Mouse (Mus musculus) heart, embryonic 14.5 days (tissue): ENCODE results near the gene Arhgap18. TPM values are rescaled to one million over a fixed set of nuclear protein-coding genes. Genes with fewer than 3 reads are reported as not detected.

ENCODE experiments used
- ATAC-seq: fragments of 200-750 bp; cut with Nextera tagmentation; 2 replicates; pipeline ENCODE4 v1.8.0; 2017; ENCODE audit warnings: low read depth, moderate TSS enrichment; ENCODE audit not compliant: insufficient number of reproducible peaks, insufficient read depth, low FRiP score
- H3K27ac ChIP-seq, 2 experiments: fragments of 200-500 bp in 1 of 2; fragments of 300-500 bp in 1 of 2; sonication (generic) in 1 of 2; replicated peaks in 1 of 2; 2 replicates each; pipeline ENCODE4 v1.5.1; 2012 to 2014; ENCODE audit warnings: low read depth in 2 of 2, low read length in 2 of 2, control low read depth in 1 of 2, mild to moderate bottlenecking in 1 of 2, mixed read lengths in 1 of 2; ENCODE audit not compliant: control insufficient read depth in 1 of 2, insufficient read depth in 1 of 2
- H3K27me3 ChIP-seq: fragments of 300-500 bp; sonication (generic); 2 replicates; pipeline ENCODE4 v1.6.1; 2014; ENCODE audit warnings: mild to moderate bottlenecking, low read length, control low read depth; ENCODE audit not compliant: control insufficient read depth, insufficient read depth
- H3K36me3 ChIP-seq: fragments of 300-500 bp; sonication (generic); 2 replicates; pipeline ENCODE4 v1.6.1; 2014; ENCODE audit warnings: mild to moderate bottlenecking, control low read depth, low read length, mixed read lengths; ENCODE audit not compliant: control insufficient read depth, insufficient read depth
- H3K4me1 ChIP-seq, 2 experiments: fragments of 200-500 bp in 1 of 2; fragments of 300-500 bp in 1 of 2; sonication (generic) in 1 of 2; 2 replicates each; pipeline ENCODE4 v1.6.1; 2012 to 2014; ENCODE audit warnings: low read length in 2 of 2, control low read depth in 1 of 2, mixed read lengths in 1 of 2; ENCODE audit not compliant: control insufficient read depth in 2 of 2, insufficient read depth in 2 of 2
- H3K4me2 ChIP-seq: fragments of 300-500 bp; sonication (generic); 2 replicates; pipeline ENCODE4 v1.6.1; 2014; ENCODE audit warnings: mild to moderate bottlenecking, low read length
- H3K4me3 ChIP-seq, 2 experiments: fragments of 200-500 bp in 1 of 2; fragments of 300-500 bp in 1 of 2; sonication (generic) in 1 of 2; 2 replicates each; pipeline ENCODE4 v1.5.1; 2012 to 2014; ENCODE audit warnings: low read length in 2 of 2, mild to moderate bottlenecking in 2 of 2, control low read depth in 1 of 2, low read depth in 1 of 2, moderate library complexity in 1 of 2; ENCODE audit not compliant: control insufficient read depth in 1 of 2, insufficient read depth in 1 of 2
- H3K9ac ChIP-seq: fragments of 300-500 bp; sonication (generic); 2 replicates; pipeline ENCODE4 v1.6.1; 2014; ENCODE audit warnings: mild to moderate bottlenecking, low read length
- H3K9me3 ChIP-seq: fragments of 300-500 bp; sonication (generic); 2 replicates; pipeline ENCODE4 v1.6.1; 2016; ENCODE audit warnings: low read length, control low read depth; ENCODE audit not compliant: control insufficient read depth
- WGBS: fragments of 180-500 bp; shearing (Covaris S2); extraction: QIAGEN DNeasy Blood & Tissue Kit; methylation state at CpG from one replicate; pipeline ENCODE4 v1.1.7; 2014; 5-methylcytosine and 5-hydroxymethylcytosine counted together
- polyA plus RNA-seq: library from polyadenylated mRNA; unstranded; fragments of >200 nt; fragmentation: Nextera tagmentation; extraction: Ambion mirVana; gene quantifications from 2 replicates; pipeline ENCODE4 v1.2.1, GENCODE M21; 2014

Gene Arhgap18
- polyA plus RNA-seq: 44.3 and 44.9 TPM in 2 replicates

DNA sequence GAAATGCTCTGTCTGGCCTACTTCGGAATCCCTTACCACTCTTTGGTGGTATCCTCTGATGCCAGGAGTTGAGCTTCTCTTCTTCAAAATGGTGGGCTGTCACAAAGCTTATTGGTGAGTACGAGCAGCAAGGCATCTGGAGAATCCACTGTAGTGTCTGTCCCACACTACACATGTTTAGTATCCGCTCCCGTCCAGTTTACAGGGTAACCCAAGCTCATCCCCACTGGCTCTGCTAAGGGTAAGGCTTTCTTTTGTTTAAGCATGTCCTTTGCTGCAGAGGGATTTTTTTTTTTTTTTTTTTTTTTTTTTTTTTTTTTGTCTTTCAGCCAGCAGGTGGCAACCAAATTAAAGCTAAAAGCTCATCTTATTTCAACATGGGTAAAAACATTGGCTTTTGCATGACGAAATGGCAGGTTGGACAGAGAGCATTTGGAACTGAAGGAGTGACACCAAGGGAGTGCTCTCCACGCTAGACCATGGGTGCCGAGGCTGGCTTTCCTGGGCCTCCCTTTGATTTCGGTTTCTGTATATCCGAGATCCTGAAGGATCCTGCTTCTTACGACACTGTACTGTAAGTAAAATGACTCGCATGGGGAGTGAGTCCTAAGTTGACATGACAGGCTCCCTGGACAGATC, at the start of gene Arhgap18:
Arhgap18 (plus strand) TSS at position 493 of the 639 bp plus-strand sequence.
- no peaks in the 10 kb centered on the region for H3K9me3 ChIP-seq
- H3K9ac ChIP-seq: no peak within 1 kb of the TSS
- 76% methylated on average over 11 of the region's 11 CpGs for whole genome bisulfite sequencing
- H3K4me1 ChIP-seq: no peaks in the 10 kb centered on the region
- no peaks in the 10 kb centered on the region for H3K27me3 ChIP-seq
- H3K36me3 ChIP-seq: no peaks in the 10 kb centered on the region
- no peak within 1 kb of the TSS for H3K4me2 ChIP-seq
- no peak within 1 kb of the TSS for H3K27ac ChIP-seq
- no peak within 1 kb of the TSS for H3K4me3 ChIP-seq
- no peak for ATAC-seq

DNA sequence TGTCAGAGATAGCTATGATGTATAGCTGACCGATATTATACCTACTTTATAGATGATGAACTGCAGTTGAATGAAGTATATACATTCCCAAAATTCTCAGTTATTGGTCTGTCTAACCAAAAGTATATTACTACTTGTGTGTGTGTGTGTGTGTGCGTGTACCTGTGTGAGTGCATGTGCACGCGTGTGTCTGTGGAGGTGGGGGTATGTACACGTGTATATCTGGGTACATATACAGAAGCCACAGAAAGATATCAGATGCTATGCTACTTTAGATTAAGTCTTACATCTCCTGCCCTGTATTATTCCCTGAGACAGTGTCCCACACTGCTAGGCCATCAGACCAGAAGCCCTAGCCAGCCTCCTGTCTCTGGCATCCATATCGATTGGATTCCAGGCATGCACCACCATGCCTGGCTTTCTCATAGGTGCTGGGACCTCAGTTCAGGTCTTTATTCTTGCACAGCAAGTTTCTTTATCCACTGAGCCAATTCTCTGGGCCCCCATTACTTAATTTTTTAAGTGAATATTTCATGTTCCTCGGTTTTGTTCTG, 42.7 kb upstream of the Arhgap18 start:
- ATAC-seq: no peak
- Histone ChIP-seq H3K27me3 (no peaks in the 10 kb centered on the region), H3K9me3 (no peaks in the 10 kb centered on the region; the same call in 1 of the 2 replicates), H3K4me3 (no peak overlapping the region), H3K4me1 (no peaks in the 10 kb centered on the region), H3K9ac (no peak overlapping the region), H3K27ac (no peak overlapping the region), H3K4me2 (no peak overlapping the region), H3K36me3 (no peaks in the 10 kb centered on the region)
- 85% methylated on average over 7 of the region's 7 CpGs for WGBS

DNA sequence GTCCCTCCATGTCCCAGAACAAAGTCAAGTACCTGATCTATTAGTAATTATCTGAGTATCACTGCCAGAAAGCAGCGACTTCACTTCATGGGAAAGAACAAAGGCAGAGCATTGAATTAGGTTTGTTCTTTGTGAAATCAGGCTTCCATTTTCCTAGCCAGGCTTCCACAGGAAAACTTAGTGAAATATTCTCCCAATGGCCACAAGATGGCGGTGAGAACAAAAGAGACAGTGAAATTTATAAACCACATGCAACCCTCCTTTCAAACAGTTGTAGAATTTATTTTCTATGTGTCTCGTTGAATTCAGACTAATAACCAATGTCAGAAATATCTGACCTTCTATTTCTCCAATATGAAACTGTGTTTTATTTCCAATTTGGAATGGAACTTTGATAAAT, 42.2 kb upstream of the Arhgap18 start:
- Histone ChIP-seq H3K9ac (no peak overlapping the region), H3K36me3 (no peaks in the 10 kb centered on the region), H3K27ac (no peak overlapping the region), H3K4me2 (no peak overlapping the region), H3K9me3 (no peaks in the 10 kb centered on the region; the same call in 1 of the 2 replicates), H3K4me1 (no peaks in the 10 kb centered on the region), H3K4me3 (no peak overlapping the region), H3K27me3 (no peaks in the 10 kb centered on the region)
- 7% methylated on average over 3 of the region's 3 CpGs for WGBS
- no peak for ATAC-seq

DNA sequence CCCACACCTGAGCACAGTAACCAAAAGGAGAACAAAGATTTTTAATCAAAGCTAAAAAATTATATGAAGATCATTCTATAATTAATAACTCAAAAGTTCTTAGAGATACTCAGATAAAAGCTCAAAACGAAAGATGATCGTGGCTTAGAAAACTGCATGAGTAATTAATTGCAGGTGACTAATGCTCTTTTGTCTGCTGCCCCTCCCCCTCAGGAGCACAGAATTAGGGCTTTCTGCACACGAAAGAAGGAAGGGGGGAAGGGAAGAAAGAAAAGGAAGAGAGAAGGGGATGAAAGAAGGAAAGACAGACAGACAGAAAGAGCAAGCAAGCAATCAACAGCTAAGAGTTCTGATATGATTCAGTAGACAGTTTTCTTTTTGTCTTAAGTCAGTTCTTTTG, 39.2 kb upstream of the Arhgap18 start:
- no peak overlapping the region for H3K4me3 ChIP-seq
- 77% methylated on average over 3 of the region's 3 CpGs for WGBS
- H3K27ac ChIP-seq: no peak overlapping the region
- H3K9me3 ChIP-seq: no peaks in the 10 kb centered on the region
- no peaks in the 10 kb centered on the region for H3K36me3 ChIP-seq
- H3K27me3 ChIP-seq: no peaks in the 10 kb centered on the region
- ATAC-seq: no peak
- no peaks in the 10 kb centered on the region for H3K4me1 ChIP-seq
- H3K9ac ChIP-seq: no peak overlapping the region
- H3K4me2 ChIP-seq: no peak overlapping the region

DNA sequence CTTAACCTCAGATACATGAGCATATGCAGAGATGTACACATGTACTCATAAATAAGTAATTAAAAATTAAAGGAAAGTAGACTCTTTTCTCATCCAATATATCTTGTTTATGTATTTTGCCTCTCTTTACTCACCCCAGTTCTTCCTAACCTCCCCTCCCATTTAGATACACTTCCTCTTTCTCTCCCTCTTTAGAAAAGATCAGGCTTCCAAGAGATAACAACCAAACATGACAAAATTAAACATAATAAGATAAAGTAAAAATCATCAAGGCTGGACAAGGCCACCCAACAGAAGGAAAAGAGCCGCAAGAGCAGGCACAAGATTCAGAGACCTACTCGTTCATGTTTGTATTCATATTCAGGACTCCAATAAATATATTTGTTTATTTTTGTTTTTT, 28.5 kb upstream of the Arhgap18 start:
- Histone ChIP-seq H3K27ac (no peak overlapping the region), H3K4me3 (no peak overlapping the region), H3K27me3 (no peaks in the 10 kb centered on the region), H3K9ac (no peak overlapping the region), H3K4me2 (no peak overlapping the region), H3K9me3 (no peaks in the 10 kb centered on the region; the same call in 1 of the 2 replicates), H3K36me3 (no peaks in the 10 kb centered on the region), H3K4me1 (no peaks in the 10 kb centered on the region)
- WGBS: 91% methylated on average over 2 of the region's 2 CpGs
- ATAC-seq: no peak

DNA sequence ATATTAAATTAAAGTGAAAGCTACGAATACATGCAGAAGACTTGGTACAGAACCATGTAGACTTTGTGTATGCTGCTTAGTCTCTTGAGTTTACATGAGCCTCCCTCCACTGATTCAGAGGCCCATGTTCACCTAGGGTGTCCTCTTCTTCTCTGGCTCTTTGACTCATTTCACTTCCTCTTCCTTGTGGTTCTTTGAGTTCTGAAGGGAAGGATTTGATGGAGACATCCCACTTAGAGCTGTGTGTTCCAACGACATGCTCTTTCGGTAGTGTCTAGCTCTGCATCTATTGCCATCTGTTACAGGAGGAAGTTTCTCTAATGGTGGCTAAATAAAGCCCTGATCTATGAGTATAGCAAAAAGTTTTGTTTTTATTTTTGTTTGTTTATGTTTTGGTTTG, 28.0 kb upstream of the Arhgap18 start:
- Histone ChIP-seq H3K9ac (no peak overlapping the region), H3K27ac (no peak overlapping the region), H3K4me2 (no peak overlapping the region), H3K27me3 (no peaks in the 10 kb centered on the region), H3K4me1 (no peaks in the 10 kb centered on the region), H3K36me3 (no peaks in the 10 kb centered on the region), H3K9me3 (no peaks in the 10 kb centered on the region; the same call in 1 of the 2 replicates), H3K4me3 (no peak overlapping the region)
- no peak for ATAC-seq
- WGBS: 93% methylated on average over 3 of the region's 3 CpGs

DNA sequence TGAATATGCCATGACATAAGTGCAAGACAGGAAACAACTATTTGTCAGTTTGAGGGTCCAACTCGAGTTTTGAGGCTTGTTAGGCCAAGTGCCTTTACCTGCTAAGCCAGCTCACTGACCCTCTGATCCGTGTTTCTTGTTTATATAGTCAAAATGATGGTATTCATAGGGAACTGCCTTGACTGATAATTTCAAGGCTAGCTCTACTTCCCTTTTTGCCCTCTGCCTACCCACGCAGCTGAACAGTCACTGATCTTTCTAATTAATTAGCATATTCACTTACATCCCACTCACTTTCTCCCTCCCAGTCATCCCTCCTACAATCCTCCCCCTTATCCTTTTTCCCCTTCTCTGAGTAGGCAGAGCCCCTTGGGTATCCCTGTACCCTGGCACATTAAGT, 2.4 kb upstream of the Arhgap18 start:
- no peak for ATAC-seq
- Histone ChIP-seq H3K36me3 (no peaks in the 10 kb centered on the region), H3K4me3 (no peak overlapping the region), H3K27ac (no peak overlapping the region), H3K4me1 (no peaks in the 10 kb centered on the region), H3K9me3 (no peaks in the 10 kb centered on the region), H3K9ac (no peak overlapping the region), H3K27me3 (no peaks in the 10 kb centered on the region), H3K4me2 (no peak overlapping the region)
- 70% methylated on average over 3 of the region's 3 CpGs for WGBS
